Mouse (Mus musculus) heart, postnatal 36 days (tissue): ENCODE results near the gene Acsf3. TPM values are rescaled to one million over a fixed set of nuclear protein-coding genes. Genes with fewer than 3 reads are reported as not detected.

Source experiments
- DNase-seq, 2 experiments: peaks; one replicate each; pipeline ENCODE4 v3.0.0; 2021 to 2022
- intact Hi-C: fragments of 180-260 bp; cut with DNase I; formaldehyde crosslinking; loops from one replicate; pipeline ENCODE4 v1.15.1; 2025
- total RNA-seq, 2 experiments: library from RNA; stranded (reverse); gene quantifications; 2 replicates each; pipeline ENCODE4 v1.2.3; 2021

The Acsf3 gene
- 10 to 100 TPM; 28.3 to 30.6 TPM for total RNA-seq

- peak; percentile 66 to 67 for DNase-seq
- intact Hi-C loops: loop anchor here (2.0 to 5.0 kb wide), 4 partner anchors 53 to 97 kb away; partner anchors contain the start of gene Cbfa2t3
Measured at GRCm38 (mm10) chr8:122775285-122776155, at the start of gene Acsf3. Acsf3 (plus strand) TSS chr8:122775486.

- no peak for DNase-seq
- intact Hi-C loops: no loop called here
Measured at GRCm38 (mm10) chr8:122726789-122727188, 48.5 kb upstream of the Acsf3 start.

GRCm38 (mm10) chr8:122727412-122727811, 47.9 kb upstream of the Acsf3 start:
- no peak for DNase-seq
- intact Hi-C loops: no loop called here

GRCm38 (mm10) chr8:122728630-122729029, 46.7 kb upstream of the Acsf3 start:
- intact Hi-C loops: no loop called here
- no peak for DNase-seq

GRCm38 (mm10) chr8:122735110-122735509, 40.2 kb upstream of the Acsf3 start:
- intact Hi-C loops: no loop called here
- DNase-seq: no peak

GRCm38 (mm10) chr8:122735542-122736473, 39.5 kb upstream of the Acsf3 start:
- intact Hi-C loops: no loop called here
- no peak for DNase-seq

GRCm38 (mm10) chr8:122736623-122737022, 38.7 kb upstream of the Acsf3 start:
- no peak for DNase-seq
- intact Hi-C loops: no loop called here

- DNase-seq: no peak
- intact Hi-C loops: no loop called here
Measured at GRCm38 (mm10) chr8:122737071-122737470, 38.2 kb upstream of the Acsf3 start.

GRCm38 (mm10) chr8:122737886-122738285, 37.4 kb upstream of the Acsf3 start:
- DNase-seq: no peak
- intact Hi-C loops: no loop called here

GRCm38 (mm10) chr8:122739102-122739725, 36.1 kb upstream of the Acsf3 start:
- no peak for DNase-seq
- intact Hi-C loops: no loop called here

GRCm38 (mm10) chr8:122742471-122742870, 32.8 kb upstream of the Acsf3 start:
- no peak for DNase-seq

GRCm38 (mm10) chr8:122745022-122745749, 30.1 kb upstream of the Acsf3 start:
- DNase-seq: no peak
- intact Hi-C loops: no loop called here

More at GRCm38 (mm10) chr8:122742471-122742870, 32.8 kb upstream of the Acsf3 start:
- intact Hi-C loops: no loop called here

GRCm38 (mm10) chr8:122745750-122746275, 29.5 kb upstream of the Acsf3 start:
- intact Hi-C loops: no loop called here

GRCm38 (mm10) chr8:122746439-122746838, 28.8 kb upstream of the Acsf3 start:
- DNase-seq: no peak
- intact Hi-C loops: no loop called here

More at GRCm38 (mm10) chr8:122745750-122746275, 29.5 kb upstream of the Acsf3 start:
- DNase-seq: no peak

GRCm38 (mm10) chr8:122747825-122748224, 27.5 kb upstream of the Acsf3 start:
- no peak for DNase-seq
- intact Hi-C loops: no loop called here

GRCm38 (mm10) chr8:122749333-122749958, 25.8 kb upstream of the Acsf3 start:
- no peak for DNase-seq
- intact Hi-C loops: no loop called here

- DNase-seq: no peak
- intact Hi-C loops: no loop called here
Measured at GRCm38 (mm10) chr8:122751342-122751741, 23.9 kb upstream of the Acsf3 start.

GRCm38 (mm10) chr8:122752111-122752721, 23.1 kb upstream of the Acsf3 start:
- no peak for DNase-seq
- intact Hi-C loops: no loop called here

- intact Hi-C loops: no loop called here
- DNase-seq: no peak
Measured at GRCm38 (mm10) chr8:122758597-122758996, 16.7 kb upstream of the Acsf3 start.
